Mouse (Mus musculus): ENCODE measurements around the gene Gm45337. TPM values are rescaled to one million over a fixed set of nuclear protein-coding genes. Genes with fewer than 3 reads are reported as not detected.

Gm45337 gene
- not detected for polyA plus RNA-seq (2017; shearing (Covaris generic))

DNA sequence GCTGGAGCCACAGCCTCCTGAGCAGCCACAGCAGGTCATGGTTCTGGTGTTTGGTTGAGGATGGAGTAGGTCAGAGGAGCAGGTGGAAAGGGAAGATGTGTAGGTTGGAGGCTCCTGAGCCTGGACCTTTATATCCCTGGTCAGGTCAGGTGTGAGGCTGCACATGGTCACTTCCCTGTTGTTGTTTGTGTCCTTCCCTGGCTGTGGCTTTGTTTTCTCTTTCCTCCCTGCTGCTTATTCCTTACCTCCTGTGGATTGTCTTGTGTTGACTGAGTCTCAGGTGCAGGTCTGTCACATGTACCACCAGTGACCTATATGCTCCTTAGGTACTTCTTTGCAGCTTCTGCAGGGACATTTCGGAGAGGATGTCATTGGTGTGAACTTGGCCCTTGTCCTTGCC is at the start of gene Gm45337:
Gene Gm45337, minus strand, starts transcription at position 101 of the 400 bp plus-strand sequence.

GRCm38 (mm10) chr7:142190289-142190688 is 45.9 kb upstream of the Gm45337 start, which contains the start of gene Gm10153:
Gene Gm10153, minus strand, starts transcription at chr7:142190389.

GRCm38 (mm10) chr7:142175905-142176304 is 31.5 kb upstream of the Gm45337 start, which contains the start of gene Krtap5-2:
Gene Krtap5-2, minus strand, starts transcription at chr7:142176005.

GRCm38 (mm10) chr7:142165639-142166038 is 21.2 kb upstream of the Gm45337 start, which contains the start of gene Gm4553:
Gene Gm4553, minus strand, starts transcription at chr7:142165739.

DNA sequence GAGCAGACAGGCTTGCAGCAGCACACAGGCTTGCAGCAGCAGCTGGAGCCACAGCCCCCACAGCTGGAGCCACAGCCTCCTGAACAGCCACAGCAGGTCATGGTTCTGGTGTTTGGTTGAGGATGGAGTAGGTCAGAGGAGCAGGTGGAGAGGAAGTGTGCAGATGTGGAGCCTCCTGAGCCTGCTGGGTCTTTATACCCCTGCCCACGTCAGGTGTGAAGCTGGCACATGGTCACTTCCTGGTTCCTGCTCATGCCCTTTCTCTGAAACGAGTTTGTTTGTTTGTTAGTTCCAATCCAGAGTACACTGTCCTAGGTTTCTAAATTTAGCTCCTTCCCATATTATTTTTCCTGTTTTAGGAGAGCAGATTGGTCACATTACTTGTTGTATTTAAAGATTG is 12.6 kb upstream of the Gm45337 start, which contains the start of gene Gm29735:
Gene Gm29735, minus strand, starts transcription at position 101 of the 400 bp plus-strand sequence.

GRCm38 (mm10) chr7:142135934-142136333 is 8.5 kb downstream of the Gm45337 start, which contains the start of gene Gm39115:
Gene Gm39115, minus strand, starts transcription at chr7:142136034.

GRCm38 (mm10) chr7:142120629-142121028 is 23.8 kb downstream of the Gm45337 start, which contains the start of gene Gm45618:
Gene Gm45618, minus strand, starts transcription at chr7:142120729.

GRCm38 (mm10) chr7:142095183-142095931 is 49.0 kb downstream of the Gm45337 start, which contains the start of gene Dusp8:
Gene Dusp8, minus strand, starts transcription at chr7:142095843.

Other genes with a start within 250 kb of the Gm45337 start
- 56.7 TPM for gene Tollip, start 226.1 kb downstream of the Gm45337 start, polyA plus RNA-seq (2017; shearing (Covaris generic))
- 0.68 TPM for gene Brsk2, start 194.9 kb downstream of the Gm45337 start, polyA plus RNA-seq (2017; shearing (Covaris generic))
- gene Mob2, start 83.5 kb downstream of the Gm45337 start, polyA plus RNA-seq (2017; shearing (Covaris generic)) = 98.5 TPM
- not detected for gene Dusp8, start 48.8 kb downstream of the Gm45337 start, polyA plus RNA-seq (2017; shearing (Covaris generic))
- not detected for gene Gm45618, start 23.9 kb downstream of the Gm45337 start, polyA plus RNA-seq (2017; shearing (Covaris generic))
- gene Gm39115, start 8.6 kb downstream of the Gm45337 start, polyA plus RNA-seq (2017; shearing (Covaris generic)) = not detected
- gene Gm29735, start 12.5 kb upstream of the Gm45337 start, polyA plus RNA-seq (2017; shearing (Covaris generic)) = not detected
- not detected for gene Gm4553, start 21.1 kb upstream of the Gm45337 start, polyA plus RNA-seq (2017; shearing (Covaris generic))
- gene Krtap5-2, start 31.4 kb upstream of the Gm45337 start, polyA plus RNA-seq (2017; shearing (Covaris generic)) = not detected
- gene Gm10153, start 45.8 kb upstream of the Gm45337 start, polyA plus RNA-seq (2017; shearing (Covaris generic)) = not detected
- gene Krtap5-3, start 56.8 kb upstream of the Gm45337 start, polyA plus RNA-seq (2017; shearing (Covaris generic)) = not detected
- gene Gm7579, start 67.3 kb upstream of the Gm45337 start, polyA plus RNA-seq (2017; shearing (Covaris generic)) = not detected
- gene Krtap5-5, start 85.4 kb upstream of the Gm45337 start, polyA plus RNA-seq (2017; shearing (Covaris generic)) = not detected
- gene Gm40460, start 96.5 kb upstream of the Gm45337 start, polyA plus RNA-seq (2017; shearing (Covaris generic)) = not detected
- not detected for gene Gm2431, start 113.7 kb upstream of the Gm45337 start, polyA plus RNA-seq (2017; shearing (Covaris generic))
- not detected for gene Gm4559, start 129.8 kb upstream of the Gm45337 start, polyA plus RNA-seq (2017; shearing (Covaris generic))
- not detected for gene Krtap5-1, start 152.5 kb upstream of the Gm45337 start, polyA plus RNA-seq (2017; shearing (Covaris generic))
- gene Krtap5-4, start 158.9 kb upstream of the Gm45337 start, polyA plus RNA-seq (2017; shearing (Covaris generic)) = not detected
- 2.5 TPM for gene Ifitm10, start 229.1 kb upstream of the Gm45337 start, polyA plus RNA-seq (2017; shearing (Covaris generic))
- not detected for gene Gm49369, start 238.1 kb upstream of the Gm45337 start, polyA plus RNA-seq (2017; shearing (Covaris generic))
- gene Ctsd, start 243.4 kb upstream of the Gm45337 start, polyA plus RNA-seq (2017; shearing (Covaris generic)) = 443 TPM

Data from inflammation-experienced regulatory T-cells, adult 16 weeks (primary cell).